Mouse (Mus musculus): ENCODE results near the gene Glyctk. TPM values are rescaled to one million over a fixed set of nuclear protein-coding genes. Genes with fewer than 3 reads are reported as not detected.

Gene Glyctk
- total RNA-seq, 1 experiment = 3.2 TPM

- Histone ChIP-seq H3K9ac (ENCODE audit: insufficient read depth, low read depth, low read length, poor library complexity, severe bottlenecking) (no peak overlapping the region), H3K4me1 (ENCODE audit: control insufficient read depth in 2 of 2, insufficient read depth in 2 of 2, low read length in 2 of 2, poor library complexity in 1 of 2) (peaks cover 0 to 12% of the 10 kb centered on the region in 2 experiments; a peak in 1 of 4 replicates), H3K9me3 (ENCODE audit: control insufficient read depth, insufficient read depth, low read depth, low read length) (no peaks in the 10 kb centered on the region), H3K36me3 (ENCODE audit: control insufficient read depth, insufficient read depth, low read length, poor library complexity, severe bottlenecking) (no peaks in the 10 kb centered on the region), H3K4me3 (ENCODE audit: insufficient read depth in 1 of 2, low read depth in 1 of 2, low read length in 2 of 2, poor library complexity in 1 of 2, severe bottlenecking in 1 of 2) (no peak overlapping the region), H3K27ac (ENCODE audit: insufficient read depth, low read depth, low read length, poor library complexity, severe bottlenecking) (no peak overlapping the region)
- no peak for DNase-seq (ENCODE audit: low read depth, low spot score)
- TF ChIP-seq ZC3H11A (IDR thresholded peaks at IDR 0.05; ENCODE audit: borderline replicate concordance, low read depth, low read length) (no peak), CHD2 (IDR thresholded peaks at IDR 0.05; ENCODE audit: low read depth, low read length) (no peak), HCFC1 (IDR thresholded peaks at IDR 0.05; ENCODE audit: borderline replicate concordance, insufficient read depth, low read length) (no peak), ZNF384 (IDR thresholded peaks at IDR 0.05; ENCODE audit: low read depth, low read length) (no peak), MAFK (IDR thresholded peaks at IDR 0.05; ENCODE audit: insufficient read depth, low read depth, low read length) (no peak)
- in situ Hi-C loops (cut with MboI; ENCODE audit: low sequenced_read_pairs in 2 of 2, unreplicated experiment in 2 of 2) = no loop called here
Measured at GRCm38 (mm10) chr9:106104401-106104800, 53.5 kb downstream of the Glyctk start.

Other genes with a start within 250 kb of the Glyctk start
- 2.6 and 4.2 TPM in 2 replicates for gene Col6a5, start 197.5 kb downstream of the Glyctk start, total RNA-seq (2012; rRNA removed)
- 3.9 and 7.9 TPM in 2 replicates for gene Col6a4, start 61.4 kb downstream of the Glyctk start, total RNA-seq (2012; rRNA removed)
- gene Wdr82, start 12.8 kb upstream of the Glyctk start, total RNA-seq (2012; rRNA removed) = 83.7 and 95.8 TPM in 2 replicates
- 40.6 and 53.9 TPM in 2 replicates for gene Ppm1m, start 41.6 kb upstream of the Glyctk start, total RNA-seq (2012; rRNA removed)
- gene Twf2, start 45.0 kb upstream of the Glyctk start, total RNA-seq (2012; rRNA removed) = 135 and 139 TPM in 2 replicates
- gene Tlr9, start 64.5 kb upstream of the Glyctk start, total RNA-seq (2012; rRNA removed) = 0.09 TPM in 1 of 2 replicates, not detected in the other
- 36.1 and 48.5 TPM in 2 replicates for gene Alas1, start 90.5 kb upstream of the Glyctk start, total RNA-seq (2012; rRNA removed)
- gene Poc1a, start 122.9 kb upstream of the Glyctk start, total RNA-seq (2012; rRNA removed) = 19.3 and 21.2 TPM in 2 replicates
- gene Dusp7, start 210.5 kb upstream of the Glyctk start, total RNA-seq (2012; rRNA removed) = 4.5 and 5.1 TPM in 2 replicates

All from ES-E14 (cell line).